Mouse (Mus musculus): ENCODE measurements at regions not wholly inside any gene's neighbourhood (a gene's known extent, or its start where the extent isn't known, plus 50 kb on each side); places are given as distances from the start of the nearest gene placed in this dataset.

DNA sequence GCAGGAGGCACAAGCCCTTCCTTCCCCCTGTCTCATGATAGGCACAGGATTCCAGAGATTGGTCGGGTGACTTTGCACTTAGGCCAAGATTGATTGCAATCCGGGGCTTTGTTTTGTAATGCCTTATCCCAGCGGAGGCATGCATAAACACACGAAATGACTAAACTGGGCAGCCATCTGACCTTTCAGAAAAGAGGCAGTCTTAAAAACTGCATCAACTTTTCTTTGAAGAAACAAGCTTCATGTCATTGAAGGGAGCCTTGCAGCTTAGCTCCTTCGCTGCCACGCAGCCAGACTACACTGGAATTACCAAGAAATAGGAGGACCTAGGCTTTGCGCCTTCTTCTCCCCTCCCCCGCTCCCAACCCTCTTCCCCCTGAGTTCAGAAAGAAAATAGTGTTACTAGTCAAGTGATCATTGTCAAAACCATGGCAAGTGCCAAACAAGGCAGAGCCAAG lies 67.7 kb upstream of the BC052040 start:
- peaks cover 10% of the 10 kb centered on the region; the same call in 1 of the 2 replicates for H3K4me1 ChIP-seq (replicated peaks; ENCODE audit: control insufficient read depth, insufficient read depth, low read length)
- peak overlapping the region; percentile 50 for H3K27ac ChIP-seq (ENCODE audit: low read depth, low read length)
- H3K9ac ChIP-seq (ENCODE audit: low read length), result peak overlapping the region; percentile 29; the same call in 1 of the 2 replicates

DNA sequence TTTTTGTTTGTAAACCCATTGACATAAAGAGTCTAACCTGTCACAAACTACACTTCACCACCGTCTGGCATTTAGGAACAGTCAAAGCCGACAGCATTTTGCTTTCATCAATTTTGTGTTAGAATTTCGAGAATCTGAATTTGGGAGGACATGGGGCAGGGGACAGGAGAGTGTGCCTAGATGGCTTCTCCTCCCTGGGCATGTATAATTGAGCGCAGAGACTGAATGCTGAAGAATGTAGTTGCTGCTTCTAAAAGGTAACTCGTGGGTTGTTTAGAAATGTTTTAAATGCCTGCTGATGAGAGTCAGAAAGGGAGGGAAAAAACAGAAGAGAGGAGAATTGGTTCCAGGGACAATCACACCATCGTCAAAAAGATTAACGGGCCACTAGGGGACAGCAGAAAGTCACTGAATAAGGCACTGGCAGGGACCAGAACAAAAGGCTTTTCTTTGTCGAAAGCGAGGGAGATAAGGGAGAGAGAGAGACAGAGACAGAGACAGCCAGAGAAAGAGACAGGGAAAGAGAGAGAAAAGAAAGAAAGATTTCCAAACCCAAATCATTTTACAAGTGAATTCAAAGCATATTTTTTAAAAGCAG lies 66.6 kb upstream of the BC052040 start:
- Histone ChIP-seq H3K4me3 (ENCODE audit: low read depth, low read length) (no peak overlapping the region), H3K36me3 (ENCODE audit: control insufficient read depth, insufficient read depth, low read length) (no peaks in the 10 kb centered on the region), H3K4me2 (ENCODE audit: low read depth, low read length, severe bottlenecking) (0 out of 2 replicates have a peak overlapping the region, but pooled peaks have one; percentile 15), H3K9ac (ENCODE audit: low read length) (peak overlapping the region; percentile 17; the same call in 1 of the 2 replicates), H3K27ac (ENCODE audit: low read depth, low read length) (no peak overlapping the region), H3K9me3 (ENCODE audit: control insufficient read depth, low read length) (no peaks in the 10 kb centered on the region), H3K4me1 (replicated peaks; ENCODE audit: control insufficient read depth, insufficient read depth, low read length) (peaks cover 10% of the 10 kb centered on the region; the same call in 1 of the 2 replicates), H3K27me3 (ENCODE audit: control insufficient read depth, insufficient read depth, low read length) (no peaks in the 10 kb centered on the region)
- DNase-seq (ENCODE audit: low spot score) (no peak), ATAC-seq (replicated peaks; ENCODE audit: low FRiP score) (peak; percentile 65)
- 9% methylated on average over 9 of the region's 9 CpGs for WGBS

More for the DNA sequence above, 67.7 kb upstream of the BC052040 start:
- Histone ChIP-seq H3K4me2 (ENCODE audit: low read depth, low read length, severe bottlenecking) (0 out of 2 replicates have a peak overlapping the region, but pooled peaks have one; percentile 8), H3K9me3 (ENCODE audit: control insufficient read depth, low read length) (no peaks in the 10 kb centered on the region), H3K27me3 (ENCODE audit: control insufficient read depth, insufficient read depth, low read length) (no peaks in the 10 kb centered on the region), H3K36me3 (ENCODE audit: control insufficient read depth, insufficient read depth, low read length) (no peaks in the 10 kb centered on the region), H3K4me3 (ENCODE audit: low read depth, low read length) (no peak overlapping the region)
- peak; percentile 65 for DNase-seq (ENCODE audit: low spot score)
- 4% methylated on average over 8 of the region's 8 CpGs for WGBS
- ATAC-seq (replicated peaks; ENCODE audit: low FRiP score), result peak; percentile 76

DNA sequence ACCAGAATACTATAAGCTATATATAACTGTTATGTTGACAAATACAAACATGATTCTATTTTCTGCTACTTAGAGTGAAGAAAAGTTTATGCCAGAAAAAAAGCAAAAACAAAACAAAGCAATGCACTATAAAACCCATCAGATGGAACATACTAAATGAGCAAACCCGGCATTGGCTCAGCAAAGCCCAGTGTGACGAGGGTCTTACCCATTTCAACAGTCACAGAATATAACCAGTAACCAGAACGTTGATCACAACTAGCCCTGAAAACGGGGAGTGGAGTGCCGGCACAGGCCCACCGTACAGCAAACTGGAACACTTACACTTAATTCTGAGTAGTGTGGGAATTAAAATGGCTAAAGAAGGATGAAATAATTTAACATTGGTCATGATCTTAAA lies 66.0 kb upstream of the BC052040 start:
- WGBS, result 76% methylated on average over 6 of the region's 6 CpGs
- DNase-seq (ENCODE audit: low spot score), result no peak
- Histone ChIP-seq H3K27me3 (ENCODE audit: control insufficient read depth, insufficient read depth, low read length) (no peaks in the 10 kb centered on the region), H3K9me3 (ENCODE audit: control insufficient read depth, low read length) (no peaks in the 10 kb centered on the region), H3K36me3 (ENCODE audit: control insufficient read depth, insufficient read depth, low read length) (no peaks in the 10 kb centered on the region), H3K27ac (ENCODE audit: low read depth, low read length) (no peak overlapping the region), H3K4me1 (replicated peaks; ENCODE audit: control insufficient read depth, insufficient read depth, low read length) (peaks cover 10% of the 10 kb centered on the region; the same call in 1 of the 2 replicates), H3K9ac (ENCODE audit: low read length) (no peak overlapping the region), H3K4me3 (ENCODE audit: low read depth, low read length) (no peak overlapping the region), H3K4me2 (ENCODE audit: low read depth, low read length, severe bottlenecking) (no peak overlapping the region)
- ATAC-seq (replicated peaks; ENCODE audit: low FRiP score), result 0 out of 2 replicates have a peak, but pooled peaks have one; percentile 15

- no peak for ATAC-seq (replicated peaks; ENCODE audit: low FRiP score)
These were observed 64.7 kb upstream of the BC052040 start for GRCm38 (mm10) chr2:115516824-115517223.

GRCm38 (mm10) chr2:115519974-115520373 lies 61.5 kb upstream of the BC052040 start:
- DNase-seq (ENCODE audit: low spot score) (no peak), ATAC-seq (replicated peaks; ENCODE audit: low FRiP score) (no peak)
- Histone ChIP-seq H3K4me3 (ENCODE audit: low read depth, low read length) (no peak overlapping the region), H3K36me3 (ENCODE audit: control insufficient read depth, insufficient read depth, low read length) (no peaks in the 10 kb centered on the region), H3K4me1 (replicated peaks; ENCODE audit: control insufficient read depth, insufficient read depth, low read length) (peaks cover 2% of the 10 kb centered on the region; the same call in 1 of the 2 replicates), H3K4me2 (ENCODE audit: low read depth, low read length, severe bottlenecking) (no peak overlapping the region), H3K9me3 (ENCODE audit: control insufficient read depth, low read length) (no peaks in the 10 kb centered on the region), H3K27me3 (ENCODE audit: control insufficient read depth, insufficient read depth, low read length) (no peaks in the 10 kb centered on the region), H3K27ac (ENCODE audit: low read depth, low read length) (no peak overlapping the region), H3K9ac (ENCODE audit: low read length) (no peak overlapping the region)
- whole genome bisulfite sequencing, result 78% methylated on average over 5 of the region's 5 CpGs

More at GRCm38 (mm10) chr2:115516824-115517223, 64.7 kb upstream of the BC052040 start:
- no peak overlapping the region for H3K9ac ChIP-seq (ENCODE audit: low read length)
- H3K27me3 ChIP-seq (ENCODE audit: control insufficient read depth, insufficient read depth, low read length), result no peaks in the 10 kb centered on the region
- no peak overlapping the region for H3K27ac ChIP-seq (ENCODE audit: low read depth, low read length)
- peaks cover 10% of the 10 kb centered on the region; the same call in 1 of the 2 replicates for H3K4me1 ChIP-seq (replicated peaks; ENCODE audit: control insufficient read depth, insufficient read depth, low read length)
- H3K9me3 ChIP-seq (ENCODE audit: control insufficient read depth, low read length), result no peaks in the 10 kb centered on the region
- no peak for DNase-seq (ENCODE audit: low spot score)
- no peak overlapping the region for H3K4me3 ChIP-seq (ENCODE audit: low read depth, low read length)
- no peak overlapping the region for H3K4me2 ChIP-seq (ENCODE audit: low read depth, low read length, severe bottlenecking)
- 69% methylated on average over 2 of the region's 2 CpGs for WGBS
- no peaks in the 10 kb centered on the region for H3K36me3 ChIP-seq (ENCODE audit: control insufficient read depth, insufficient read depth, low read length)

- Histone ChIP-seq H3K9me3 (ENCODE audit: control insufficient read depth, low read length) (no peaks in the 10 kb centered on the region), H3K9ac (ENCODE audit: low read length) (no peak overlapping the region), H3K4me2 (ENCODE audit: low read depth, low read length, severe bottlenecking) (no peak overlapping the region), H3K36me3 (ENCODE audit: control insufficient read depth, insufficient read depth, low read length) (no peaks in the 10 kb centered on the region), H3K4me3 (ENCODE audit: low read depth, low read length) (no peak overlapping the region), H3K4me1 (replicated peaks; ENCODE audit: control insufficient read depth, insufficient read depth, low read length) (0 out of 2 replicates have a peak, but pooled peaks cover 2% of the 10 kb centered on the region), H3K27ac (ENCODE audit: low read depth, low read length) (no peak overlapping the region), H3K27me3 (ENCODE audit: control insufficient read depth, insufficient read depth, low read length) (no peaks in the 10 kb centered on the region)
- WGBS, result 53% methylated on average over 10 of the region's 10 CpGs
- DNase-seq (ENCODE audit: low spot score), result no peak
- no peak for ATAC-seq (replicated peaks; ENCODE audit: low FRiP score)
These were observed 60.9 kb upstream of the BC052040 start for GRCm38 (mm10) chr2:115520413-115521139.

DNA sequence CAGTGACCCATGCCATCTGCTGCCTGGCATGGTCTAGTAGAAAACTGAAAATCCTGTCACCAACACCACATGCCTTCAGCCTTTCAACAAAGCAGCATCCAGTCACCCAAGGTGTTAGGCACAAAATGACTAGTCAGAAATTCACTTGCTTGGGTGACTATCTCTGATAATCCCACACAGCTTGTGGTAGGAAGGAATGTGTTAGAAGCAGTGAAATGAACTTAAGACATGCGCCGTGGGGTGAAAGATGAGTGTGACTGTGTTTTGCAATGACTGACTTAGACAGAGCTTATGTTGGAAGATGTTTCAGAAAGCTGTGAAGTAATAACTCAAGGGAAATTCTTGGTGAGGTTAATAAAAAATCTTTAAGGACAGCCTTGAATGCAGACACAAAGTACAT lies 51.6 kb upstream of the BC052040 start:
- Histone ChIP-seq H3K9me3 (ENCODE audit: control insufficient read depth, low read length) (no peaks in the 10 kb centered on the region), H3K4me1 (replicated peaks; ENCODE audit: control insufficient read depth, insufficient read depth, low read length) (no peaks in the 10 kb centered on the region), H3K4me2 (ENCODE audit: low read depth, low read length, severe bottlenecking) (no peak overlapping the region), H3K36me3 (ENCODE audit: control insufficient read depth, insufficient read depth, low read length) (no peaks in the 10 kb centered on the region), H3K27me3 (ENCODE audit: control insufficient read depth, insufficient read depth, low read length) (no peaks in the 10 kb centered on the region), H3K4me3 (ENCODE audit: low read depth, low read length) (no peak overlapping the region), H3K9ac (ENCODE audit: low read length) (no peak overlapping the region), H3K27ac (ENCODE audit: low read depth, low read length) (no peak overlapping the region)
- ATAC-seq (replicated peaks; ENCODE audit: low FRiP score) (no peak), DNase-seq (ENCODE audit: low spot score) (no peak)
- 90% methylated on average over 2 of the region's 2 CpGs for WGBS
